In the genomic region with DNA sequence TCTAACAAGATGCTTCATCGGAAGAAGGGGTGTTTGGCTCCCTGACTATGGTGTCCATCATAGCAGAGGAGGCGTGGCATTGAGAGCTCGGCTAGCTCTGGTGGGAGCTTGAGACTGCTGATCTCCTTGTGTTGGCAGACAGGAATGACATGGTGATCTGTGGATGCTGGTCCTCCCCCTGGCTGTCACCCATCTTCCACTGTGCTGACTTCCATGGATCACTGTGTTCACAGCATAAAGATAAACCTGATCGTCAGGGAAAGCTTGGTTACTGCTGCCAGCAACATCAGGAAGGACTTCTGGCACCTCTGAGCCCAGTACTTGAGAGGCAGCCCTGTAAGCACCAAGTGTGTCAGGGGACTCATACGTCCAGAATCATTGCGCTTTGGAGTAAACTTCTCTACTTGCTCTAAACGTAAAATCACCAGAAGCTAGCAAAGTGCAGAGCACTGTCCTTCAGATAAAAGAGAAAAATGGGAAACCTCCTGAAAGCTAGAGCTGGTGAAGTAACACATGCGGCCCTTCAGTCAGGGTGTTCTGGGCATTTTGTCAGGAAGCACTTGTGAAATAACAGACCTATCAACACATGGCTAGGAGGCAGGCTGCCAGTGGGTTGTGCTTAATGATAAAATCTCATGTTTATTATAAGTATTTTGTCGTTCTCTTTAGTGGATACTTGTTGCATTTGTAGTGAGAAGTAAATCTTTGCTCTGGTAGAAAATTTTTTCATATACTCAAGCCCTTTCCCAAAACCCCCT, we compare ENCODE assay signal across 10 mouse cellular contexts. TPM values are rescaled to one million over a fixed set of nuclear protein-coding genes. Genes with fewer than 3 reads are reported as not detected.
DNase-seq lines count a peak whose midpoint lies in the region; ATAC-seq and TF ChIP-seq lines count a peak whose summit lies in the region.
"Had no signal": no experiment of that assay in that cellular context is flagged by ENCODE, and none has a peak within 500 bp of the region (broad histone marks: within the 10 kb centered on the region; RNA-seq: fewer than 3 reads in every experiment).

No protein-coding gene starts in this region.

- TF ChIP-seq CTCF in intestine, postnatal 0 days (IDR thresholded peaks at IDR 0.05; ENCODE audit: low read depth), result 0 out of 2 replicates have a peak, but pooled peaks have one; percentile 3

- no peaks in the 10 kb centered on the region for H3K9me3 ChIP-seq in intestine, postnatal 0 days (ENCODE audit: control insufficient read depth)
- H3K9me3 ChIP-seq in intestine, embryonic 15.5 days, result no peaks in the 10 kb centered on the region
- no peaks in the 10 kb centered on the region for H3K9me3 ChIP-seq in heart, embryonic 16.5 days (replicated peaks; ENCODE audit: control insufficient read depth, low read length)
- H3K9me3 ChIP-seq: neural tube, embryonic 12.5 days had no signal

- peak overlapping the region; percentile 12; the same call in 1 of the 2 replicates for H3K27ac ChIP-seq in intestine, postnatal 0 days (ENCODE audit: low read depth, low read length)
- no peak overlapping the region for H3K27ac ChIP-seq in intestine, embryonic 15.5 days
- H3K27ac ChIP-seq in heart, embryonic 16.5 days (ENCODE audit: low read length), result peak overlapping the region; percentile 69
- H3K27ac ChIP-seq: neural tube, embryonic 12.5 days had no signal

- no peak overlapping the region for H3K4me2 ChIP-seq in intestine, postnatal 0 days (replicated peaks; ENCODE audit: low read depth)
- H3K4me2 ChIP-seq in intestine, embryonic 15.5 days (replicated peaks), result no peak overlapping the region
- peak overlapping the region; percentile 49 for H3K4me2 ChIP-seq in heart, embryonic 16.5 days (ENCODE audit: low read depth, low read length)
- H3K4me2 ChIP-seq: neural tube, embryonic 12.5 days had no signal

- no peak for ATAC-seq in intestine, postnatal 0 days
- ATAC-seq in intestine, embryonic 15.5 days, result no peak
- ATAC-seq in heart, embryonic 16.5 days (replicated peaks; ENCODE audit: extremely low read depth, insufficient read depth, low FRiP score), result peak; percentile 91
- ATAC-seq in megakaryocyte progenitor cell, adult 5-6 weeks (replicated peaks; ENCODE audit: poor library complexity), result no peak

- H3K36me3 ChIP-seq in intestine, postnatal 0 days (ENCODE audit: control insufficient read depth, insufficient read depth), result peaks cover 49% of the 10 kb centered on the region
- peaks cover 8% of the 10 kb centered on the region for H3K36me3 ChIP-seq in intestine, embryonic 15.5 days
- peaks cover 28% of the 10 kb centered on the region for H3K36me3 ChIP-seq in heart, embryonic 16.5 days (ENCODE audit: control insufficient read depth, insufficient read depth)

- H3K4me3 ChIP-seq in intestine, postnatal 0 days (ENCODE audit: low read depth, low read length), result no peak overlapping the region
- H3K4me3 ChIP-seq in intestine, embryonic 15.5 days (replicated peaks), result no peak overlapping the region
- no peak overlapping the region for H3K4me3 ChIP-seq in heart, embryonic 16.5 days (ENCODE audit: low read length)
- H3K4me3 ChIP-seq: neural tube, embryonic 12.5 days had no signal

- no peaks in the 10 kb centered on the region for H3K27me3 ChIP-seq in intestine, postnatal 0 days (replicated peaks; ENCODE audit: control insufficient read depth, insufficient read depth, low read length)
- no peaks in the 10 kb centered on the region for H3K27me3 ChIP-seq in intestine, embryonic 15.5 days (replicated peaks)
- H3K27me3 ChIP-seq in heart, embryonic 16.5 days (ENCODE audit: control insufficient read depth, insufficient read depth, low read length), result peaks cover 54% of the 10 kb centered on the region
- H3K27me3 ChIP-seq: CH12.LX; neural tube, embryonic 12.5 days had no signal

- H3K4me1 ChIP-seq in intestine, postnatal 0 days (replicated peaks; ENCODE audit: control insufficient read depth, insufficient read depth, low read length), result no peaks in the 10 kb centered on the region
- H3K4me1 ChIP-seq in intestine, embryonic 15.5 days (replicated peaks), result no peaks in the 10 kb centered on the region
- peaks cover 23% of the 10 kb centered on the region for H3K4me1 ChIP-seq in heart, embryonic 16.5 days (ENCODE audit: control insufficient read depth, insufficient read depth, low read length)
- H3K4me1 ChIP-seq: neural tube, embryonic 12.5 days had no signal

- DNase-seq in brain, adult 2 months (ENCODE audit: low read depth, low spot score), result peak; percentile 60
- peak; percentile 79 for DNase-seq in lung, postnatal 14 days
- no peak for DNase-seq in spleen, adult 18-20 months
- no peak for DNase-seq in kidney, postnatal 36 days

- WGBS in intestine, postnatal 0 days, result 72% methylated on average over 9 of the region's 9 CpGs
- WGBS in intestine, embryonic 15.5 days, result 69% methylated on average over 9 of the region's 9 CpGs
- 31% methylated on average over 9 of the region's 9 CpGs for WGBS in heart, embryonic 16.5 days

- no peak overlapping the region for H3K9ac ChIP-seq in intestine, postnatal 0 days (ENCODE audit: low read depth, low read length)
- H3K9ac ChIP-seq in intestine, embryonic 15.5 days, result no peak overlapping the region
- no peak overlapping the region for H3K9ac ChIP-seq in heart, embryonic 16.5 days (ENCODE audit: low read length)
- H3K9ac ChIP-seq: neural tube, embryonic 12.5 days had no signal

RNA-seq across cellular contexts. Expression of a gene that starts 40.6 kb away (rescaled TPM):
- 27.6 and 28.0 TPM in 2 replicates for polyA plus RNA-seq in intestine, postnatal 0 days (2015; fragmentation: Nextera tagmentation; extraction: Ambion mirVana)
- polyA plus RNA-seq in intestine, embryonic 15.5 days (2015; fragmentation: Nextera tagmentation; extraction: Ambion mirVana), result 15.7 and 16.9 TPM in 2 replicates
- polyA plus RNA-seq in heart, embryonic 16.5 days (2015; fragmentation: Nextera tagmentation; extraction: Ambion mirVana), result 6.3 and 7.2 TPM in 2 replicates
- not detected in 2 replicates for total RNA-seq in megakaryocyte progenitor cell, adult 5-6 weeks (2015)
- not detected in 2 replicates for total RNA-seq in megakaryocyte progenitor cell, adult 5-6 weeks (2017)

Comparison
In these comparisons a context has a peak if more than half of its experiments do, and no peak if none do; other contexts are left out.
1. DNase-seq: peak in brain, adult 2 months (single experiment) and lung, postnatal 14 days (single experiment); none in spleen, adult 18-20 months (0 of 2) and kidney, postnatal 36 days (0 of 2).